Mouse (Mus musculus) spleen, postnatal 4 days (tissue): ENCODE results near the gene Letm1.

Source experiments
- DNase-seq, 2 experiments: peaks; one replicate each; pipeline ENCODE4 v3.0.0; 2022; ENCODE audit warnings: low spot score in 2 of 2

The Letm1 gene

GRCm38 (mm10) chr5:33782345-33782998 lies at the start of gene Letm1:
Gene Letm1, minus strand, starts transcription at chr5:33782817.
- peak; percentile 93 to 96 for DNase-seq

- no peak for DNase-seq
Measured at GRCm38 (mm10) chr5:33830832-33831231, 48.2 kb upstream of the Letm1 start.

GRCm38 (mm10) chr5:33829958-33830357 lies 47.3 kb upstream of the Letm1 start:
- DNase-seq, result no peak

- DNase-seq, result no peak
Measured at GRCm38 (mm10) chr5:33828107-33828506, 45.5 kb upstream of the Letm1 start.

GRCm38 (mm10) chr5:33826001-33826400 lies 43.4 kb upstream of the Letm1 start:
- no peak for DNase-seq

GRCm38 (mm10) chr5:33822456-33822855 lies 39.8 kb upstream of the Letm1 start:
- DNase-seq, result no peak

GRCm38 (mm10) chr5:33821901-33822427 lies 39.3 kb upstream of the Letm1 start:
- DNase-seq, result no peak

- peak; percentile 70 to 87 for DNase-seq
Measured at GRCm38 (mm10) chr5:33820733-33821621, 38.4 kb upstream of the Letm1 start.

GRCm38 (mm10) chr5:33819876-33820732 lies 37.5 kb upstream of the Letm1 start, which contains the start of gene Nsd2:
Gene Nsd2, plus strand, starts transcription at chr5:33820725.
- peak; percentile 85 to 92 for DNase-seq

- DNase-seq, result peak; percentile 19 to 63
Measured at GRCm38 (mm10) chr5:33819141-33819875, 36.7 kb upstream of the Letm1 start.

- no peak for DNase-seq
Measured at GRCm38 (mm10) chr5:33818104-33818503, 35.5 kb upstream of the Letm1 start.

- DNase-seq, result no peak
Measured at GRCm38 (mm10) chr5:33816008-33816725, 33.5 kb upstream of the Letm1 start.

GRCm38 (mm10) chr5:33811519-33811918 lies 28.9 kb upstream of the Letm1 start:
- DNase-seq, result no peak

GRCm38 (mm10) chr5:33803337-33803736 lies 20.7 kb upstream of the Letm1 start:
- DNase-seq, result no peak

- DNase-seq, result no peak
Measured at GRCm38 (mm10) chr5:33791912-33792643, 9.5 kb upstream of the Letm1 start.

GRCm38 (mm10) chr5:33782999-33783390 lies 378 bp upstream of the Letm1 start:
- DNase-seq, result peak in 1 of 2 experiments; percentile 58

- no peak for DNase-seq
Measured at GRCm38 (mm10) chr5:33781964-33782344, 663 bp downstream of the Letm1 start.

GRCm38 (mm10) chr5:33777195-33777594 lies 5.4 kb downstream of the Letm1 start:
- DNase-seq, result no peak

- DNase-seq, result no peak
Measured at GRCm38 (mm10) chr5:33743481-33743880, 39.1 kb downstream of the Letm1 start.

GRCm38 (mm10) chr5:33740548-33740947 lies 42.1 kb downstream of the Letm1 start:
- DNase-seq, result no peak
